Mouse (Mus musculus): ENCODE measurements around the gene D230025D16Rik.
"Not testable (repeated sequence)": the region's sequence is repeated elsewhere in the genome, so short reads cannot be mapped to it uniquely, and the experiment has no call there.

The D230025D16Rik gene

DNA sequence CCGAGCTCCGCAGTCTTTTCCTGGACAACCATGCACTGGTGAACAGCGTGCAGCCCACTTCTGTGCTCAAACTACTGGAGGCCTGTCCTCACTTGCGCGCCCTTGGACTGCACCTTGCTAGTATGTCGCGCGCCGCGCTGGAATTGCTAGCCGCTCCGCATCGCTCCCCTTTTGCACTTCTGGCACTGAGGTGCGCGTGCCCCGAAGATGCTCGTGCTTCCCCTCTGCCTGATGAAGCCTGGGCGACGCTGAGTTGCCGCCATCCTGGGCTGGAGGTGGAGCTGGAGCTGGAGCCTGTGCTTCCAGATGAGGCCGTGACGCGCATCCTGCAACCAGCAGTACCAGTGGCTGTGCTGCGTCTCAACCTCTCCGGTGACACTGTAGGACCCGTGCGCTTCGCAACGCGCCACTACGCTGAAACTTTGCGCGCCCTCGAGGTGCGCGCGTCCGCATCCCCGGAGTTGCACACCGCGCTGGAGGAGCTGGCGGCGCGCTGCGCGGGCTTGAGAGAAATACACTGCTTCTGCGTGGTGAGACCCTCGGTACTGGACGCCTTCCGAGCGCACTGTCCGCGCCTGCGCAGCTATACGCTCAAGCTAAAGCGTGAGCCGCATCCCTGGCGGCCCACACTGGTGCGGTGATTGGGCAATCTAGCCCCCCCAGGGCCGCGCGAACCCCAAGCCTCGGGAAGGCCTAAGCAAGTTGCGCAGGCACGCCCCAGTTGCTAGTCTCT lies 43.6 kb downstream of the D230025D16Rik start:
- in situ Hi-C loops (cut with MboI, MseI): no loop called here

DNA sequence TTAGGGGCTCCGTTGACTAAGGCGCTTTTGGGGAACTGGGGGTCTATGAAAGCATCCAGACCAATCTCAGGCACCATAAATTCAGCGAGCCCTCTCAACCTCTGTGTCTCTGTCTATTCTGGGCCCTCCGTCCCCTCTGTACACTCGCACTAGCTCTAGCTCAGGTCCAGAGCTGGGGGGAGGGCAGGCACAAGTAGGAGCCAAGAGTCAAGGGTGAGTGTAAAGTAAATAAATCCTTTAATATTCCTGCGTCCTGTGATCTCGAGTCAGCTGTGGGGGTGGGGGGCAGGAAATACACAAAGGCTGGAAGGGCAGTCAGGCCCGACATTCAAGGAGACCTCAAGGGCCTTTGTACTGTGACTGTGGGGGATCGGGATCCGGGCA lies 44.1 kb downstream of the D230025D16Rik start:
- in situ Hi-C loops (cut with MboI, MseI): no loop called here

DNA sequence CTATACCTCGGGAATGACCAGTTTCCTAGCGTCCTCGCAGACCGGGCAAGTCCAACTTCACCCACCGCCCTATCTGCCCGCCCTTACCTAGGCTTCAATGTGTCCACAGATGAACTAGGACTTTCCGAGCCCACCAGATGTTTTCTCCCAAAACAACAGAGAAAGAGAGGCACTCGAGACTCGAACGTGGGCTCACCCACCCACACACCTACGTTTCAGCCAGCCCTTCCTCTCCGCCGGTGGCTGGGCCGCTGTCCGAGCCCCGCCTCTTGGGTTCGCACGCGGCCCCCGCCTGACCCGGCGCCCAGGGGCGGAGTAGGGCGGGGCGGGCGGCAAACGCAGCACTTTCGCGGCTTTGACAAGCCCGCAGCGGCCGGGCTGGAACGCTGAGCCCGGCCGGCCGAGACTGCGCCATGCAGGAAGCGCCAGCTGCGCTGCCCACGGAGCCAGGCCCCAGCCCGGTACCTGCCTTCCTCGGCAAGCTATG lies 44.6 kb downstream of the D230025D16Rik start, which contains the start of gene Hsf4:
TSS of gene Hsf4 (plus strand) at position 341 of the 487 bp plus-strand sequence.
- in situ Hi-C loops (cut with MboI, MseI): no loop called here

DNA sequence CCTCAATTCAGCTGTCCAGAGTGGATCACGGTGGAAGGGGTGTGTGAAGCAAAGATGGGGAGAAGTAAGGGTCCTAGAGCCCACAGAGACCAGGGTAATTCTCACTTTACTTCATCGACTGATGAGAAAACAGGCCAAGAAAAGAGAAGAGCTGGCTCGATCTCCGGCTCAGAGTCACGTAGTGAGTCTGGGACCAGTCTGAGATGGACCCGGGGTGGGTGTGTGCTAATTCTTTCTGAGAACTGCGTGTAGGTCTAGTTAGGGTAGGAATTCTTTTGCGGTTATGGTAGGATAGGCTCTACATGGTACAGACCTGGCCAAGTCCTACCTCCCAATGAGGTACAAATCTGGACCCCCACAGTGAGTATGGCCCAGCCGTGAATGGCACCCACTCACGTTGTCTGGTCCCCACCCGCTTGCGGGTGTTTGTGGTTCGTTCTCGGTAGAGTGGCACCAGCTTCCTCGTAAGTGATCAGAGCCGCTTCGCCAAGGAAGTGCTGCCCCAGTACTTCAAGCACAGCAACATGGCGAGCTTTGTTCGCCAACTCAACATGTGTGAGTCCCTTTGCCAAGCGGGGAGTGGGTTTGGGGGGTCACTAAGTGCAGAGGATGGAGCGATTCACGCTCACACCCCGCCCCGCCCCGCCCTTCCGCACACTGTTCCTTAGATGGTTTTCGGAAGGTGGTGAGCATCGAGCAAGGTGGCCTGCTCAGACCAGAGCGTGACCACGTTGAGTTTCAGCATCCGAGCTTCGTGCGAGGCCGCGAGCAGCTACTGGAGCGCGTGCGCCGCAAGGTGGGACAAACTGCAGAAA lies 45.4 kb downstream of the D230025D16Rik start:
- in situ Hi-C loops (cut with MboI, MseI): no loop called here

DNA sequence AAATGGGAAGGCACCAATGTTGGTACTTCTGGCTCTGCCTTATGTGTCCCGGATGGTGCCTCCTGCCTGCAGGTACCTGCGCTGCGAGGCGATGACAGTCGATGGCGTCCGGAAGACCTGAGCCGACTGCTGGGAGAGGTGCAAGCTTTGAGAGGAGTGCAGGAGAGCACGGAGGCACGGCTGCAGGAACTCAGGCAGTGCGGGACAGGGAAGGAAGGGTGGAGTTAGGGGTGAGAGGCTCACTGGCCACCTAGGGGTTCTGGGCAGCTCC lies 45.9 kb downstream of the D230025D16Rik start:
- in situ Hi-C loops (cut with MboI, MseI): no loop called here

DNA sequence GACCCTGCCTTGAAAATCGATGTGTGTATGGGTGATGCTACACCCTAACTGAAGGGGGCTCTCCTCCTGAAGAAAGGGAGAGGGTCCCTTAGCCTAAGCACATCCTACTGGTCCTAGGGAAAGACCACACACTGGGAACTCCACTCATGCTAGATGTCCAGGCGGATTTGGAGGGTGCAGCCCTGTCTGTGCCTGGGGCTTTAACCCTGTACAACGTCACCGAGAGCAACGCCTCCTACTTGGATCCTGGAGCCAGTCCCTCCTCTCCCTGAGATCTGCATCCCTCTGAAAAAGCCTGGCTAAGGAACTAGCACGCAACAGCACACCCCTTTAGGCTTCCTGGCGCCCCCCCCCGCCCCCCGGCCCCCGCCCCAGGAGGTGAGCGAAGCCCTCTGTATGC lies 50.4 kb downstream of the D230025D16Rik start:
- in situ Hi-C loops (cut with MboI, MseI): no loop called here

DNA sequence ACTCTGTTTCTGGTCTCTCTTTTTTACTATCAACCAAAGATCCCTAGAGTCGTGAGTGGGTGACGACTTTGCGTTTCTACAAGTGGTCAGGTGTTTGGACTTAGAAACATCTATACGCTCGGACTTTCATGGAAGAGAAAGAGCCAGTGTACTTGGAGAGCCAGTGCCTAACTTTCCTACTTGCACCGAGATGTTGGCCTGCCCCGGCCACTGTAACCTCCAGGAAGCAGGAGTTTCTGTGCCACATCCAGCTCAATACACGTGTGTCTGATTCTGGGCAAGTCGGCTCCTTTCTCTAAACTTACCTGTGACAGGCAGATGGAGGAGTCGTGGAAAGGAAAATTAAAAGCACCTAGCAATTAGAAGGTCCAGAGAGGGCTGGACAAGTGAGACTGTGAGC lies 50.9 kb downstream of the D230025D16Rik start, which contains the start of gene Nol3:
TSS of gene Nol3 (plus strand) at position 301 of the 400 bp plus-strand sequence.
- in situ Hi-C loops (cut with MboI, MseI): no loop called here

DNA sequence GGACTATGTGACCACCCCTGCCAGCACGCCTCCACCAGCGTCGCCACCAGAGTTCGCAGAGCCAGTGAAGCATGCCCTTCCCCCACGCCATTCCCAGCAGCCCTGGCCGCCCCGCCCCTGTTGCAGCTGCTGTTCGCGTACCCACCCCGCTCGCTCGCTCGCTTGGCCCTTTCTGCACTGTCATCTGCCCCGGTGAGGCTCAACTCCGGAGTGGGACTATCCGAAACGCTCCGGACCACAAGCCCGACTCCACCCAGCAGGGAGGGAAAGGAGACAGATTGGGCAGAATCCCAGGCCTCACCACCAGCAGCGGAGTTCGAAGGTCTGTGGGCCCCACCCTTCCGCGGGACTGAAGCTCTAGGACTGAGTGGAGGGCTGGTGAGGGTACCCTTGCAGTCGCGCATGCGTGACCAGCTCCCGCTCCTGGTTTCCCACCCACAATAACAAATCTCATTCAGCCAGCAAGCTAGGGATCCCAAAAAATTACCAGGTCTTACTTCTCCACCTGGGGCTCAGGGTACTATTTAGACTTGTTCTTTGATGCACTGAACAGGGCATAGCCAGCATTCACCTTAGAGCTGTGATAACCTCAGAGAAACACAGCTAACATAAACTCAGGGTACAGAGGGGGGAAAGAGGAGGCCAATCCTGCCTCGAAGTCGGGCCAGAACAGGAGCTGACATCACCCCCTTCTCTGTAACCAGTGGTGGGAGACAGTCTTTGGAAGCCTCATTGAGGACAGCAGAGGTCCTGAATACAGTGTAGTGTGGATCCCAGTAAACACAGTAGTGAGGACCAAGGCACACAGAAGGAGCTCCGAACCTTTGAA lies 51.6 kb downstream of the D230025D16Rik start:
- in situ Hi-C loops (cut with MboI, MseI): no loop called here

DNA sequence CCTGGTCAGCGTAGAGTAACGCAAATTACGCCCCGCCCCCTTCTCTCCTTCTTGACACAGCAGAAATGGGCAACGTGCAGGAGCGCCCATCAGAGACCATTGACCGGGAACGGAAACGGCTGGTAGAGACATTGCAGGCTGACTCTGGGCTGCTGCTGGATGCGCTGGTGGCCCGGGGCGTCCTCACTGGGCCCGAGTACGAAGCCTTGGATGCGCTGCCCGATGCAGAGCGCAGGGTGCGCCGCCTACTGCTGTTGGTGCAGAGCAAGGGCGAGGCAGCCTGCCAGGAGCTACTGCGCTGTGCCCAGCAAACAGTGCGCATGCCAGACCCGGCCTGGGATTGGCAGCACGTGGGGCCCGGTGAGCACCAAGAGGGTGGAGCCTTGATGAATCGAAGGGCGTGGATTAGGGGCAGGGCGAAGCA lies 54.0 kb downstream of the D230025D16Rik start:
- in situ Hi-C loops (cut with MboI, MseI): no loop called here

DNA sequence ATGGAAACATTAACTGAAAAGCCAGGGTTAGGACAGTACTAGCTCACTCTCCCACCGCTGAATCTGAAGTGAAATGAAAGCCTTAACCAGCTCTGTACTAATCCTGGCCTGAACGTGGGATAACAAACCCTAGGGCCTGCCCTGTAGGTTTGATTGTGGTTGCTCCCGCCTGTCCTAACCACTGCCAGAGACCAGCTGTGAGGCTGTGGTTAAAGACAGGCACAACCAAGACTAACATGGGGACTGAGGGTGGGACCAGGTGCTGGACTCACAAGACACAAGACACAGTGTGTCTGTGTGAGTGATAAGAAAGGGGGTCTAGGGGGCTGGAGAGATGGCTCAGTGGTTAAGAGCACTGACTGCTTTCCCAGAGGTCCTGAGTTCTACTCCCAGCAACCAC lies 55.6 kb downstream of the D230025D16Rik start:
- in situ Hi-C loops (cut with MboI, MseI): no loop called here

DNA sequence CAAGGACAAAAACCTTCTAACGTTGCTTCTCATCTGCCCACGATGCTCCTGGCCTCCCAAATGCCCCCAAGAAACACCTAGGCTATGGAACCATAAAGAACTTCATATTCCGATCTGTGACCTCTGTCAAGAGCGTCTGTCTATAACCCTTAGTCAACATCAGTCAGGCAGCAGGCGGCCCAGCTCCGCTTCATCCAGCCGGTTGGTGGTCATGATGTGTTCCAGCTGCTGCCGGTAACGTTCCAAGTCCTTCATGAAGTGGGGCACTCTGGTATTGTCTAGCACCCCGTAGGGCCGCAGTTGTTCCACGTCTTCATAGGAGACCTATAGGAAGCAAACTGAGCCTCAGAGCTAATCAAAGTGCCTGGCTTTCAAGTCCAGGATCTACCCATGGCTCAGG lies 56.9 kb downstream of the D230025D16Rik start:
- in situ Hi-C loops (cut with MboI, MseI): no loop called here

DNA sequence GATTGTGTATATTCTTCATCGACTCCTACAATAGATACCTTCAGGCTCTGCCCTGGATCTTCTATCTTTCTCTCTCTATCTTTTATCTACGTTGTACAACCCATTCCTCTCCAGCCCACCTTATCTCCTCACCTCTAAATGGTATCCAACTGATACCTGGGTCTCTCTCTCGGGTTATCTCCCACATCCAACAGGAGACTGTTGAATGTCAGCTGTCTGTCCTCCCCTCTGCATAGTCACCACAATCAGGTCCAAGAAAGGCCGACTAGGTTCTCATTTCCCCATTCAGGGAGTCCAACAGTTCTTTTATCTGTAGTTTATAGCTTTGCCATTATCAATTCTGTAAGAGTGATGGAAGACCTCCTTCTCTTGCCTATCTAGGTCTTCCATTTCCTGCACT lies 57.3 kb downstream of the D230025D16Rik start:
- in situ Hi-C loops (cut with MboI, MseI): no loop called here

DNA sequence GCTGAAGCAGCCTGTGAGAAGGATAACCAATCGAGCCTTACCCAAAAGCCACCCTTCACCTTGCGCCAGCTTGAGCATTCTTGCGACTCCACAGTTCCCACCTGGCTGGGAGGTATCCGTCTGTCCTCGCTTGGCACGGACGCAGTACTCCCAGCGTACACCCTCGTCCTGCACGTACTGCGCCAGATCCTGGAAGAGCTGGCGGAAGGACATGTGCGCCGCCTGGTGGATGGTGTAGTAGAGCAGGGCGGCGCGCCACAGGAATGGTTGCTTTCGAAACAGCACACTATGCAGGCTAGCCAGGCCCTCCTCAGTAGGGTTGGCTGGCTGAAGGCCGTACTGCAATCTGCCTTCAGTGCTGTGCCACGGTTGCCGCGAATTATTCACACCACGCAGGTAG lies 58.1 kb downstream of the D230025D16Rik start:
- in situ Hi-C loops (cut with MboI, MseI): no loop called here

DNA sequence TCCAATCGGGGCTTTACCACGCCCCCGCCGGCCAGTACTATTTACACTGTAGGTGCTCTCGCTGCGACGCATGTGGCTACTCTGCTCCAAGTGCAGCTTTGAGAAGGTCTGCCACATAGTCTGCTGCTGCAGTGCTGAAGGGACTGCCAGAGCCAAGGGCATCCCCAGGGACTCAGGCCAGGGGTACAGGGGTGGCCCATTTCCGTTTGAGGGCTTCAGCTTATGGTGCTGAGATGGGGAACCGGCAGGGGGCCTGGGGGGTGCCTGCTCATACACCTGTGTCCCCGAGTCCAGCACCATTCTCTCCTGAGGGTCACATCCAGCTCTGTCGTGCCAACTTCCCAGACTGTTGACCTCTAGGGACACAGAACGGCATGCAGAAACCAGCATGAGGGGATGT lies 60.6 kb downstream of the D230025D16Rik start:
- in situ Hi-C loops (cut with MboI, MseI): no loop called here

DNA sequence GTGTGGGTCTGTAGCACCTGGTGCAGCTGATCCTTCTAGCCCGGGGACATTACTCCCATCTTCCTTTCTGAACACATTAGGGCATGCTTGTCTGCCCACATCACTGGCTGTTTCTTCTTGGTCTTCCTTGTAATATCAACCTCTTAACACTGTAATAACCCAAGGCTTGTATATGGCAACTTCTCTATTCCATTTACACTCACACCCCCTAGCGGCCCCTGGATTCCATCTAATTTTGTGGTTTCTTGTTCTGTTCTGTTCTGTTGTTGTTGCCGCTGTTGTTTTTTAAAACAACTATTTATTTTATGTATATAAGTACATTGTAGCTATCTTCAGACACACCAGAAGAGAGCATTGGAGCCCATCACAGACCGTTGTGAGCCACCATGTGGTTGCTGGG lies 62.0 kb downstream of the D230025D16Rik start:
- in situ Hi-C loops (cut with MboI, MseI): no loop called here

DNA sequence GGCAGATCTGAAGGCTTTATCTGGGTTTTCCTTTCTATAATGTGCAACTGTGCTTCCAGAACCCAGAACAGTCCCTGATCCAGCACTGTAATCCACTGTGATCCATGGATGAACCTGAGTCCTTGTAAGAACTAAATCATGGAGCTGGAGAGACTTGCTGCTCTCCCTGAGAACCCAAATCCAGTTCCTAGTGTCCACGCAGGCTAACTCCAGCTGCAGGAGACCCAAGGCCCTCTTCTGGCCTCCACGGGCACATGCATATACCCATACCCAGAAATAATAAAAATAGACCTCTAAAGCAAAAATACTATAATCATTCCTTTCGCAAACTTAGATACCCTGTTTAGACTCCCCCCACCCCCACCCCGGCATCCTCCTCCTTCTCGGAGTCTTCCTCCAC lies 63.3 kb downstream of the D230025D16Rik start:
- in situ Hi-C loops (cut with MboI, MseI): no loop called here

DNA sequence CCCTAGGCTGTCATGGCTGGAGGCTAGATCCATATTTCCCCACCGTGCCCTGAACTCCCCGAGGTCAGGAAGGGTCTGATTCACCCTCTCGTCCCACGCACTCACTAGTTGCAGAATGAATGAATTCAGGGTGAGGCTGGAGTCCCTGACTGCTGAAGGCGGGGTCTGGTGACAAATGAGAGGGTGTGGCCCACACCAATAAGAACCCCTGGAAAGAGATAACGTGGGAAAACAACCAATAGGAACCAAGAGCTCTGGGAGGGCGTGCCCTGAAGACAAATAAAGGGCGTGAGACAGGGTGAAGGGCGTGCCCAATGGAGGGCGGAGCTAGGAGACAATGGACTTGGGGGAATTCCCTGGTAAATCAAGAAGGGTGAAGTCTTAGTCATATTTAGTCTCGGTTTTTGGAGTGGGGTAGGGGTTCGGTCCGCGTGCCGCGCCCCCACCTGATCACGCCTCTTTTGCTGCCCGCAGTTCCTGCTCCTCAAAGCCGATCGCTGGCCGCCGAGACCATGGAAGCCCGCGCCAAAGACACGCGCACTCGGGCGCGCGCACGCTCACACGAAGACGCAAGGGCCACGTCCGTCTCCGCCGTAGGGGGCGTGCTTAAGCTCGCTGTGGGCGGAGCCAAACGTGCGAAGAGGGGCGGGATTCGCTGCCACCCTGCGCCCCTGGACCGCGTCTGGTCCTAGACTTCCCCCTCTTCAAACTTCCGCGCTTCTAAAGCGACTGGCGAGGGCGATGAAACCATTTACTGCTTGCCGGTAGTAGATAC lies 64.2 kb downstream of the D230025D16Rik start:
- in situ Hi-C loops (cut with MboI, MseI): no loop called here

DNA sequence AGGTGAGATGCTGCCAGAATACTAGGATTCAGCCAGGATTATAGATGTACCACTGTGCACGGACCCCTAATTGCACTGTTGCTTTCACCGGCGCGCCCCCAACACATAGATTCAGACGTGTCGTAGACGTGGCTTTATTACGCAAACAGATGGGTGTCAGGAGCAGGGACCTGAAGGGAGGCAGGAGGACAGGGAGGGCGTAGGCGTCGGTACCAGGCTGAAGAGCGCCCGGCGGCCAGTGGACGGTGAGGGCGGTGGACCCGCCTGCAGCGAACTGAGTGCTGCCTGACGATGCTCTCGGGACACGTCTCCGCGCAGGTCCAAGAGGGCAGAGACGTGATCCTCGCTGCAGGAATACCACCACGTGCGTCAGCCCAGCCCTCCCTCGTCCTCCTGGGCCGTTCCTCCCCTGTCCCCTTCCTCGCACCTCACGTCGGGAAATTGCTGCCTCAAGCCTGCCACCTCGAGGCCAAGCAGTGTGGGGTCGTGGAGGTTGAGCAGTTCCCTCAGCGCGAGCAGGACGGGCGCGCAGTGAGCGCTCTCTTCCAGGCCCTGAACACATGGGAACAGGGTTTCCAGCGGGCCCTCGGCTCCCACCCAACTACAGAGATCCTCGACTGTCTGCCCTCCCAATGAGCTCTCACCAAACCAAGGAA lies 65.0 kb downstream of the D230025D16Rik start, which contains the start of gene 4931428F04Rik:
TSS of gene 4931428F04Rik (minus strand) at position 60 of the 656 bp plus-strand sequence.
- in situ Hi-C loops (cut with MboI, MseI): no loop called here

DNA sequence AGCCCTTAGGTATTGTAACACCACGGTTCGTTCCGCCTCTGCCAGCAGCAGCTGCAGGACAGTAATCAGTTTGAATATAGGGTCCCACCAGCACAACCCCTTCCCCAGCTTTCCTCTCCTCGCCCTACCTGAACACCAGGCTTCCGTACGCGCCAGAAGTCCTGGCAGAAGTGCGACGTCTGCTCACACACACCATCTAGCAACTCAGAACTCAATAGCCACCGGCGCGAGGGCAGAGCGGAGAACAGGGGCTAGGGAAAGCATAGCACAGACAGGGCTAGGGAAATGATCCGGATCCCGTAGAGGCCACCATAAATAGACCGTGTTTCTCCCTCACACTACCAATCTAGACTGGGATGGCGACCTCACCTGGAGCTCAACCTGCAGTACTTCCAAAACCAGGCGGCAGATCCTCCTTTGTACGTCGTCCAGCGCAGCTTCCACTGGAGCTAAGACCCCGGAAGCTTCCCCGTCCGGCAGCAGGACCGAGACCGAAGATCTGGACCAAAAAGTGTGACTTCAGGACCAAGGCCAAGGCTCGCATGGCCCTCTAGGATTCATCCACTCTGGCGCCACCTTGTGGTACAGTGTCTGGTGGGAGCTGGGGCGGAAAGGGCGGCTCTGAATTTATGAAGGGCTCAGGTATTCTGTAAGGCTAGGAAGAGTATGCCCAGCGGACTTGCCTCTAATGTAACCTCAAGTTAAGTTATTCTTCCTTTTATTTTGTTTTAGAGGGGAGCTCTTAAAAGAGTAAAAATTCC lies 65.8 kb downstream of the D230025D16Rik start:
- in situ Hi-C loops (cut with MboI, MseI): no loop called here

DNA sequence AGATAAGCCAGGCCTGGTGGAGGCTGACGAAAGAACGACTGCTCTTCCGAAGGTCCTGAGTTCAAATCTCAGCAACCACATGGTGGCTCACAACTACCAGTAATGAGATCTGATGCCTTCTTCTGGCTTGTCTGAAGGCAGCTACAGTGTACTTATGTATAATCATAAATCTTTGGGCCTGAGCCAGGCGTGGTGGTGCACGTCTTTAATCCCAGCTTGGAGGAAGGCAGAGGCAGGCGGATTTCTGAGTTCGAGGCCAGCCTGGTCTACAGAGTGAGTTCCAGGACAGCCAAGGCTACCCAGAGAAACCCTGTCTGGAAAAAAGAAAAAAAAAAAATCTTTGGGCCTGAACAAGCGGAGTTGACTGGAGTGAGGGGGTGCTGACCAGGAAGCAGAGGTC lies 66.4 kb downstream of the D230025D16Rik start:
- in situ Hi-C loops (cut with MboI, MseI): not testable (repeated sequence)

Measured in T-helper 2 cell (primary cell).